Mouse (Mus musculus): ENCODE results near the gene Olfr441. TPM values are rescaled to one million over a fixed set of nuclear protein-coding genes. Genes with fewer than 3 reads are reported as not detected.
"Not testable (repeated sequence)": the region's sequence is repeated elsewhere in the genome, so short reads cannot be mapped to it uniquely, and the experiment has no call there.

Olfr441 gene
- polyA plus RNA-seq (2016; fragmentation: Nextera tagmentation; extraction: Ambion mirVana): not detected in 2 replicates

- 93% methylated on average over 1 of the region's 1 CpGs for WGBS
- H3K4me3 ChIP-seq; H3K36me3 ChIP-seq; H3K27me3 ChIP-seq; H3K4me2 ChIP-seq (replicated peaks); H3K4me1 ChIP-seq; H3K9ac ChIP-seq; H3K27ac ChIP-seq; H3K9me3 ChIP-seq (replicated peaks); ATAC-seq (ENCODE audit: low FRiP score): not testable (repeated sequence)
These were observed at the start of gene Olfr441 for GRCm38 (mm10) chr6:43106069-43106468. TSS of gene Olfr441 (plus strand) at chr6:43106369.

GRCm38 (mm10) chr6:43078750-43079149, 27.4 kb upstream of the Olfr441 start:
- Histone ChIP-seq H3K9ac (no peak overlapping the region), H3K27me3 (no peaks in the 10 kb centered on the region), H3K9me3 (replicated peaks) (no peaks in the 10 kb centered on the region), H3K36me3 (no peaks in the 10 kb centered on the region), H3K27ac (no peak overlapping the region), H3K4me2 (replicated peaks) (no peak overlapping the region), H3K4me1 (no peaks in the 10 kb centered on the region), H3K4me3 (no peak overlapping the region)
- ATAC-seq (ENCODE audit: low FRiP score): no peak
- WGBS: 13% methylated on average over 2 of the region's 2 CpGs

GRCm38 (mm10) chr6:43081405-43081804, 24.8 kb upstream of the Olfr441 start:
- not testable (repeated sequence) for H3K27ac ChIP-seq; H3K36me3 ChIP-seq; H3K9ac ChIP-seq; H3K4me2 ChIP-seq (replicated peaks); H3K27me3 ChIP-seq; H3K4me3 ChIP-seq; H3K9me3 ChIP-seq (replicated peaks); H3K4me1 ChIP-seq; ATAC-seq (ENCODE audit: low FRiP score)

- not testable (repeated sequence) for H3K9ac ChIP-seq; H3K36me3 ChIP-seq; H3K4me1 ChIP-seq; H3K27me3 ChIP-seq; ATAC-seq (ENCODE audit: low FRiP score); H3K4me3 ChIP-seq; H3K4me2 ChIP-seq (replicated peaks); H3K27ac ChIP-seq; H3K9me3 ChIP-seq (replicated peaks)
- 71% methylated on average over 2 of the region's 2 CpGs for WGBS
These were observed 40.1 kb downstream of the Olfr441 start, which contains the start of gene Olfr237-ps1 for GRCm38 (mm10) chr6:43146267-43146666. TSS of gene Olfr237-ps1 (plus strand) at chr6:43146567.

GRCm38 (mm10) chr6:43159502-43159901, 53.3 kb downstream of the Olfr441 start:
- Histone ChIP-seq H3K27me3 (no peaks in the 10 kb centered on the region), H3K4me3 (no peak overlapping the region), H3K27ac (no peak overlapping the region), H3K36me3 (no peaks in the 10 kb centered on the region), H3K4me1 (no peaks in the 10 kb centered on the region), H3K9me3 (replicated peaks) (no peaks in the 10 kb centered on the region), H3K9ac (no peak overlapping the region), H3K4me2 (replicated peaks) (no peak overlapping the region)
- 78% methylated on average over 1 of the region's 1 CpGs for WGBS
- no peak for ATAC-seq (ENCODE audit: low FRiP score)

GRCm38 (mm10) chr6:43162982-43163381, 56.8 kb downstream of the Olfr441 start, which contains the start of gene Olfr437:
TSS of gene Olfr437 (plus strand) at chr6:43163282.
- no peaks in the 10 kb centered on the region for H3K27me3 ChIP-seq
- no peak within 1 kb of the TSS for H3K4me2 ChIP-seq (replicated peaks)
- ATAC-seq (ENCODE audit: low FRiP score): no peak
- 76% methylated on average over 3 of the region's 3 CpGs for WGBS
- H3K4me3 ChIP-seq: no peak within 1 kb of the TSS
- no peaks in the 10 kb centered on the region for H3K9me3 ChIP-seq (replicated peaks)
- H3K27ac ChIP-seq: no peak within 1 kb of the TSS
- H3K4me1 ChIP-seq: no peaks in the 10 kb centered on the region
- no peaks in the 10 kb centered on the region for H3K36me3 ChIP-seq
- no peak within 1 kb of the TSS for H3K9ac ChIP-seq

- Histone ChIP-seq H3K4me1 (no peaks in the 10 kb centered on the region), H3K4me2 (replicated peaks) (no peak overlapping the region), H3K4me3 (no peak overlapping the region), H3K27me3 (no peaks in the 10 kb centered on the region), H3K27ac (no peak overlapping the region), H3K36me3 (no peaks in the 10 kb centered on the region), H3K9me3 (replicated peaks) (no peaks in the 10 kb centered on the region), H3K9ac (no peak overlapping the region)
- ATAC-seq (ENCODE audit: low FRiP score): no peak
- 85% methylated on average over 4 of the region's 4 CpGs for WGBS
These were observed 61.1 kb downstream of the Olfr441 start for GRCm38 (mm10) chr6:43167246-43167645.

Other genes starting within 250 kb of the Olfr441 start
- not detected in 2 replicates for gene Olfr448, start 215.9 kb upstream of the Olfr441 start, polyA plus RNA-seq (2016; fragmentation: Nextera tagmentation; extraction: Ambion mirVana)
- gene Olfr447, start 197.5 kb upstream of the Olfr441 start, polyA plus RNA-seq (2016; fragmentation: Nextera tagmentation; extraction: Ambion mirVana): not detected in 2 replicates
- not detected in 2 replicates for gene Olfr446, start 185.0 kb upstream of the Olfr441 start, polyA plus RNA-seq (2016; fragmentation: Nextera tagmentation; extraction: Ambion mirVana)
- gene Olfr444, start 157.3 kb upstream of the Olfr441 start, polyA plus RNA-seq (2016; fragmentation: Nextera tagmentation; extraction: Ambion mirVana): not detected in 2 replicates
- not detected in 2 replicates for gene Olfr237-ps1, start 40.2 kb downstream of the Olfr441 start, polyA plus RNA-seq (2016; fragmentation: Nextera tagmentation; extraction: Ambion mirVana)
- not detected in 2 replicates for gene Olfr437, start 56.9 kb downstream of the Olfr441 start, polyA plus RNA-seq (2016; fragmentation: Nextera tagmentation; extraction: Ambion mirVana)
- not detected in 2 replicates for gene Olfr13, start 65.8 kb downstream of the Olfr441 start, polyA plus RNA-seq (2016; fragmentation: Nextera tagmentation; extraction: Ambion mirVana)
- gene Olfr435, start 90.8 kb downstream of the Olfr441 start, polyA plus RNA-seq (2016; fragmentation: Nextera tagmentation; extraction: Ambion mirVana): not detected in 2 replicates
- not detected in 2 replicates for gene Olfr434, start 106.7 kb downstream of the Olfr441 start, polyA plus RNA-seq (2016; fragmentation: Nextera tagmentation; extraction: Ambion mirVana)
- gene Olfr47, start 125.2 kb downstream of the Olfr441 start, polyA plus RNA-seq (2016; fragmentation: Nextera tagmentation; extraction: Ambion mirVana): not detected in 2 replicates
- 5.2 and 6.6 TPM in 2 replicates for gene Arhgef5, start 159.2 kb downstream of the Olfr441 start, polyA plus RNA-seq (2016; fragmentation: Nextera tagmentation; extraction: Ambion mirVana)
- gene Nobox, start 203.2 kb downstream of the Olfr441 start, polyA plus RNA-seq (2016; fragmentation: Nextera tagmentation; extraction: Ambion mirVana): not detected in 2 replicates